Mouse (Mus musculus): ENCODE measurements around the gene Jrkl. TPM values are rescaled to one million over a fixed set of nuclear protein-coding genes. Genes with fewer than 3 reads are reported as not detected.
A peak's percentile ranks its signal among the peaks of the same experiment; 100 is the strongest.

The Jrkl gene
- polyA plus RNA-seq, 1 experiment from 2014 or later = 9.0 TPM

DNA sequence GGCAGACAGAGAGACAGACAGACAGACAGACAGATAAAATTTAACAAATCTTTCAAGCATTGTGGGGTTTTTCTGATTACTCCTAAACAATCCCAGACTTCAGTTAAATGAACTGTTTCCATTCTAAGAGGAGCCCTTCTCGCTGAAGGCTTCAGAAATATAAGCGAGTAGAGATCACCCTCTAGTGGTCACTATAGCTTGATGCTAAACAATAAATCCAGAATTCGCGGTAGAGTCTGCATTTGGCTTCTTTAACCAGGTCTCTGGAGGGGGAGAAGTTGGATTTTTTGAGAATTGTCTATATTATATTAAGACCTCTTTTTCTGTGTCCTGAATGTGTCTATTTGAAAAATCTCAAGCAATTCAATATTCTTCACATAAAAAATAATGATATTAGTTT, 50.4 kb downstream of the Jrkl start:
- Histone ChIP-seq H3K4me2 (ENCODE audit: low read length) (no peak overlapping the region), H3K27me3 (replicated peaks; ENCODE audit: control insufficient read depth, insufficient read depth, low read length) (no peaks in the 10 kb centered on the region), H3K9me3 (replicated peaks; ENCODE audit: control insufficient read depth, low read length) (no peaks in the 10 kb centered on the region), H3K27ac (ENCODE audit: low read depth, low read length) (no peak overlapping the region), H3K4me1 (ENCODE audit: control insufficient read depth, insufficient read depth, low read length) (no peaks in the 10 kb centered on the region), H3K36me3 (ENCODE audit: control insufficient read depth, insufficient read depth, low read length) (no peaks in the 10 kb centered on the region), H3K9ac (ENCODE audit: low read length) (no peak overlapping the region), H3K4me3 (ENCODE audit: low read depth, low read length) (no peak overlapping the region)
- ATAC-seq (peak; percentile 86), DNase-seq (ENCODE audit: low spot score) (peak; percentile 94)
- 0% methylated on average over 4 of the region's 4 CpGs for WGBS

DNA sequence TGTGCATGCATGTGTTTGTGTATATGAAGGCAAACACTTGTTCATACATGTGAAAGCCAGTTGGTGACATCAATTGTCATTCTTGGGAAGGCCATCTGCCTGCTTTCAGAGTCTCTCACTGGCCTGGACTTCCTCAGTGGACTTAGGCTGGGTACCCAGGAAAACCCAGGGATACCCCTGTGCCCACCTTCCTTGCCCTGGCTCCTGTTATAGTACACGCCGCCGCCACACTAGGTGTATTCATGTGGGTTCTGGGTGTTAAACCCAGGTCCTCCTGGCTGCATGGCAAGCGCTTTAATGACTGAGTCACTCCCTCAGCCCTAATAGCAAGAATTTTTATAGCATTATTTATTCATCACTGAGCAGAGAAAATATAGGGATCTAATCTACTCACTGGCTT, 51.0 kb downstream of the Jrkl start:
- Histone ChIP-seq H3K4me1 (ENCODE audit: control insufficient read depth, insufficient read depth, low read length) (no peaks in the 10 kb centered on the region), H3K9me3 (replicated peaks; ENCODE audit: control insufficient read depth, low read length) (no peaks in the 10 kb centered on the region), H3K9ac (ENCODE audit: low read length) (no peak overlapping the region), H3K36me3 (ENCODE audit: control insufficient read depth, insufficient read depth, low read length) (no peaks in the 10 kb centered on the region), H3K27me3 (replicated peaks; ENCODE audit: control insufficient read depth, insufficient read depth, low read length) (no peaks in the 10 kb centered on the region), H3K4me3 (ENCODE audit: low read depth, low read length) (no peak overlapping the region), H3K27ac (ENCODE audit: low read depth, low read length) (no peak overlapping the region), H3K4me2 (ENCODE audit: low read length) (no peak overlapping the region)
- DNase-seq (ENCODE audit: low spot score) = no peak
- 87% methylated on average over 4 of the region's 4 CpGs for WGBS
- ATAC-seq = no peak

Other genes starting within 250 kb of the Jrkl start
- gene Ccdc82, start 1.1 kb upstream of the Jrkl start, polyA plus RNA-seq (2014; fragmentation: Nextera tagmentation; extraction: Ambion mirVana) = 8.3 and 11.1 TPM in 2 replicates
- gene Maml2, start 52.1 kb upstream of the Jrkl start, polyA plus RNA-seq (2014; fragmentation: Nextera tagmentation; extraction: Ambion mirVana) = 6.3 and 7.2 TPM in 2 replicates
- not detected in 2 replicates for gene Gm17571, start 200.9 kb upstream of the Jrkl start, polyA plus RNA-seq (2014; fragmentation: Nextera tagmentation; extraction: Ambion mirVana)

Measured in forebrain, embryonic 14.5 days (tissue).